Mouse (Mus musculus): ENCODE measurements around the gene Rab22a. TPM values are rescaled to one million over a fixed set of nuclear protein-coding genes. Genes with fewer than 3 reads are reported as not detected.
"Not testable (repeated sequence)": the region's sequence is repeated elsewhere in the genome, so short reads cannot be mapped to it uniquely, and the experiment has no call there.

Rab22a gene
- 39.3 and 39.5 TPM in 2 replicates for polyA plus RNA-seq (2016; fragmentation: Nextera tagmentation; extraction: Ambion mirVana)

GRCm38 (mm10) chr2:173659057-173659925 lies at the start of gene Rab22a:
Gene Rab22a, plus strand, starts transcription at chr2:173659760.
- peak; percentile 99 for ATAC-seq (ENCODE audit: insufficient number of reproducible peaks, low FRiP score)
- Histone ChIP-seq H3K4me3 (peak within 1 kb of the TSS; percentile 80), H3K27ac (ENCODE audit: poor library complexity, severe bottlenecking) (peak within 1 kb of the TSS; percentile 12; the same call in 1 of the 2 replicates), H3K9ac (peak within 1 kb of the TSS; percentile 93), H3K9me3 (replicated peaks) (no peaks in the 10 kb centered on the region), H3K27me3 (replicated peaks) (no peaks in the 10 kb centered on the region), H3K4me2 (peak within 1 kb of the TSS; percentile 76), H3K36me3 (peaks cover 32% of the 10 kb centered on the region), H3K4me1 (replicated peaks) (peaks cover 33% of the 10 kb centered on the region)
- under 1% methylated on average over 55 of the region's 55 CpGs for WGBS

- Histone ChIP-seq H3K4me3 (no peak overlapping the region), H3K27me3 (replicated peaks) (no peaks in the 10 kb centered on the region), H3K27ac (ENCODE audit: poor library complexity, severe bottlenecking) (no peak overlapping the region), H3K4me2 (no peak overlapping the region), H3K9ac (no peak overlapping the region), H3K36me3 (peaks cover 18% of the 10 kb centered on the region), H3K4me1 (replicated peaks) (no peaks in the 10 kb centered on the region), H3K9me3 (replicated peaks) (no peaks in the 10 kb centered on the region)
- 89% methylated on average over 11 of the region's 11 CpGs for WGBS
- no peak for ATAC-seq (ENCODE audit: insufficient number of reproducible peaks, low FRiP score)
Observed at GRCm38 (mm10) chr2:173615378-173616081, 44.0 kb upstream of the Rab22a start.

- no peak overlapping the region for H3K27ac ChIP-seq (ENCODE audit: poor library complexity, severe bottlenecking)
- peaks cover 17% of the 10 kb centered on the region for H3K36me3 ChIP-seq
- no peak for ATAC-seq (ENCODE audit: insufficient number of reproducible peaks, low FRiP score)
- no peak overlapping the region for H3K4me2 ChIP-seq
- H3K9ac ChIP-seq = no peak overlapping the region
- no peaks in the 10 kb centered on the region for H3K27me3 ChIP-seq (replicated peaks)
- no peak overlapping the region for H3K4me3 ChIP-seq
- no peaks in the 10 kb centered on the region for H3K9me3 ChIP-seq (replicated peaks)
- H3K4me1 ChIP-seq (replicated peaks) = no peaks in the 10 kb centered on the region
- 78% methylated on average over 7 of the region's 7 CpGs for WGBS
Observed at GRCm38 (mm10) chr2:173616156-173616555, 43.4 kb upstream of the Rab22a start.

- Histone ChIP-seq H3K4me3 (no peak overlapping the region), H3K27ac (ENCODE audit: poor library complexity, severe bottlenecking) (no peak overlapping the region), H3K9me3 (replicated peaks) (no peaks in the 10 kb centered on the region), H3K4me2 (no peak overlapping the region), H3K27me3 (replicated peaks) (no peaks in the 10 kb centered on the region), H3K36me3 (peaks cover 9% of the 10 kb centered on the region), H3K9ac (no peak overlapping the region), H3K4me1 (replicated peaks) (no peaks in the 10 kb centered on the region)
- no peak for ATAC-seq (ENCODE audit: insufficient number of reproducible peaks, low FRiP score)
- 84% methylated on average over 5 of the region's 5 CpGs for WGBS
Observed at GRCm38 (mm10) chr2:173619132-173619531, 40.4 kb upstream of the Rab22a start.

- Histone ChIP-seq H3K9me3 (replicated peaks) (no peaks in the 10 kb centered on the region), H3K27me3 (replicated peaks) (no peaks in the 10 kb centered on the region), H3K4me2 (no peak overlapping the region), H3K4me3 (no peak overlapping the region), H3K27ac (ENCODE audit: poor library complexity, severe bottlenecking) (no peak overlapping the region), H3K36me3 (no peaks in the 10 kb centered on the region), H3K4me1 (replicated peaks) (0 out of 2 replicates have a peak, but pooled peaks cover 4% of the 10 kb centered on the region), H3K9ac (no peak overlapping the region)
- ATAC-seq (ENCODE audit: insufficient number of reproducible peaks, low FRiP score) = no peak
- WGBS = 83% methylated on average over 4 of the region's 4 CpGs
Observed at GRCm38 (mm10) chr2:173620645-173621044, 38.9 kb upstream of the Rab22a start.

- Histone ChIP-seq H3K36me3 (no peaks in the 10 kb centered on the region), H3K27ac (ENCODE audit: poor library complexity, severe bottlenecking) (no peak overlapping the region), H3K9me3 (replicated peaks) (no peaks in the 10 kb centered on the region), H3K27me3 (replicated peaks) (no peaks in the 10 kb centered on the region), H3K4me3 (no peak overlapping the region), H3K4me1 (replicated peaks) (0 out of 2 replicates have a peak, but pooled peaks cover 4% of the 10 kb centered on the region), H3K9ac (0 out of 2 replicates have a peak overlapping the region, but pooled peaks have one; percentile 6), H3K4me2 (no peak overlapping the region)
- WGBS = 63% methylated on average over 7 of the region's 7 CpGs
- no peak for ATAC-seq (ENCODE audit: insufficient number of reproducible peaks, low FRiP score)
Observed at GRCm38 (mm10) chr2:173622173-173622601, 37.4 kb upstream of the Rab22a start.

GRCm38 (mm10) chr2:173624667-173625066 lies 34.9 kb upstream of the Rab22a start:
- 59% methylated on average over 7 of the region's 7 CpGs for WGBS
- no peak overlapping the region for H3K9ac ChIP-seq
- no peaks in the 10 kb centered on the region for H3K36me3 ChIP-seq
- no peak overlapping the region for H3K4me2 ChIP-seq
- no peak overlapping the region for H3K4me3 ChIP-seq
- no peak overlapping the region for H3K27ac ChIP-seq (ENCODE audit: poor library complexity, severe bottlenecking)
- ATAC-seq (ENCODE audit: insufficient number of reproducible peaks, low FRiP score) = no peak
- 0 out of 2 replicates have a peak, but pooled peaks cover 4% of the 10 kb centered on the region for H3K4me1 ChIP-seq (replicated peaks)
- H3K9me3 ChIP-seq (replicated peaks) = no peaks in the 10 kb centered on the region
- no peaks in the 10 kb centered on the region for H3K27me3 ChIP-seq (replicated peaks)

- H3K4me2 ChIP-seq = no peak overlapping the region
- H3K9ac ChIP-seq = no peak overlapping the region
- H3K9me3 ChIP-seq (replicated peaks) = no peaks in the 10 kb centered on the region
- WGBS = 90% methylated on average over 3 of the region's 3 CpGs
- no peaks in the 10 kb centered on the region for H3K36me3 ChIP-seq
- no peaks in the 10 kb centered on the region for H3K27me3 ChIP-seq (replicated peaks)
- no peak overlapping the region for H3K4me3 ChIP-seq
- no peak for ATAC-seq (ENCODE audit: insufficient number of reproducible peaks, low FRiP score)
- 0 out of 2 replicates have a peak, but pooled peaks cover 4% of the 10 kb centered on the region for H3K4me1 ChIP-seq (replicated peaks)
- no peak overlapping the region for H3K27ac ChIP-seq (ENCODE audit: poor library complexity, severe bottlenecking)
Observed at GRCm38 (mm10) chr2:173625786-173626185, 33.8 kb upstream of the Rab22a start.

- WGBS = 88% methylated on average over 15 of the region's 15 CpGs
Observed at GRCm38 (mm10) chr2:173634106-173634505, 25.5 kb upstream of the Rab22a start.

GRCm38 (mm10) chr2:173641370-173641769 lies 18.2 kb upstream of the Rab22a start:
- Histone ChIP-seq H3K27ac (ENCODE audit: poor library complexity, severe bottlenecking) (no peak overlapping the region), H3K27me3 (replicated peaks) (no peaks in the 10 kb centered on the region), H3K4me2 (no peak overlapping the region), H3K4me1 (replicated peaks) (peaks cover 9% of the 10 kb centered on the region), H3K36me3 (peaks cover 19% of the 10 kb centered on the region), H3K9me3 (replicated peaks) (peaks cover 4% of the 10 kb centered on the region; the same call in 1 of the 2 replicates), H3K4me3 (no peak overlapping the region), H3K9ac (no peak overlapping the region)
- no peak for ATAC-seq (ENCODE audit: insufficient number of reproducible peaks, low FRiP score)

More at GRCm38 (mm10) chr2:173634106-173634505, 25.5 kb upstream of the Rab22a start:
- H3K36me3 ChIP-seq; ATAC-seq (ENCODE audit: insufficient number of reproducible peaks, low FRiP score); H3K4me1 ChIP-seq (replicated peaks); H3K9ac ChIP-seq; H3K4me2 ChIP-seq; H3K27ac ChIP-seq (ENCODE audit: poor library complexity, severe bottlenecking); H3K9me3 ChIP-seq (replicated peaks); H3K27me3 ChIP-seq (replicated peaks); H3K4me3 ChIP-seq: not testable (repeated sequence)
